Mouse (Mus musculus) adipocyte (in vitro differentiated cells): ENCODE data around the gene Hist1h2bh.
"Not testable (repeated sequence)": the region's sequence is repeated elsewhere in the genome, so short reads cannot be mapped to it uniquely, and the experiment has no call there.

Source experiments
- DNase-seq: peaks from one replicate; pipeline ENCODE4 v3.0.0-alpha.2; 2016; ENCODE audit warnings: low spot score

Hist1h2bh gene

DNA sequence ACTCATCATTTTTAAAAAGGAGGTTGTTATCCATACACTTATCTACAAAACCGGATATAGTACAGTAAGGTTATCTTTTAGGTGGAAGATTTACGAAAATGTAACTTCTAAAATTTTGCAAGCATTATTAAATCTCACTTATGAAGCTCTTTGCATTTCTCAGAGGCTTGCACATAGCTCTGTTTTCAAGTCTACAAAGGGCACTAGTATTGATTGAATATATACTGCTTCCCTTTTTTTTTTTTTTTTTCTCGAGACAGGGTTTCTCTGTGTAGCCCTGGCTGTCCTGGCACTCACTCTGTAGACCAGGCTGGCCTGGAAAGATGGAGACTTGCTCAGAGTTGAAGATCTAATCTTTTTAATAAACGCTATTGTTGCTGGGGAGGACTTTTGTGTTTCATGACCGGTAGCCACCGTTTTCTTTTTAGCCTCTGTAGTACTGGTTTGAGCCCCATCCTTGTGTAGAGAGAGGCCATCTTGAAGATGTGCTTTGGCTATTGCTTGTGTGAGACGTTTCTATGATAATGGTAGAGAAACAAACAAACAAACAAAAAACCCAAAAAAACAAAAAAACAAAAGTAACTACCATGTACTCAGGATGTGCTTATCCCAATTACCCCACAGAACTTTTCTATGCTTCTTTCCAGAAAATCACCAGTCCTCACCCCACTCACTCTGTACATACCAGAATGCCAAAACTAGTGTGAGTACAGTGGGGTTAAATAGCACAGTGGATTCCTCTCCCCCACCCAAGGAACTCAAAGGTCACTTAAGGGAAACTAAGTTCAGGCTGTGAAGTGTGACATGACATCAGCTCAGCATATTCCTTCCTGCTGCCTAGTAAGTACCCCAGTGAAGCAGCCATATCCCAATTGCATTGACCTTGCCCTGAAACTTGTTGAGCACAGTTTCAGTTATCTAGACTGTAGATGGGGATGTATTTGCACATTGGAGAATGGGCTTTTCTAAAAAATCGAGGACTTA, 9.0 kb upstream of the Hist1h2bh start:
- no peak for DNase-seq

DNA sequence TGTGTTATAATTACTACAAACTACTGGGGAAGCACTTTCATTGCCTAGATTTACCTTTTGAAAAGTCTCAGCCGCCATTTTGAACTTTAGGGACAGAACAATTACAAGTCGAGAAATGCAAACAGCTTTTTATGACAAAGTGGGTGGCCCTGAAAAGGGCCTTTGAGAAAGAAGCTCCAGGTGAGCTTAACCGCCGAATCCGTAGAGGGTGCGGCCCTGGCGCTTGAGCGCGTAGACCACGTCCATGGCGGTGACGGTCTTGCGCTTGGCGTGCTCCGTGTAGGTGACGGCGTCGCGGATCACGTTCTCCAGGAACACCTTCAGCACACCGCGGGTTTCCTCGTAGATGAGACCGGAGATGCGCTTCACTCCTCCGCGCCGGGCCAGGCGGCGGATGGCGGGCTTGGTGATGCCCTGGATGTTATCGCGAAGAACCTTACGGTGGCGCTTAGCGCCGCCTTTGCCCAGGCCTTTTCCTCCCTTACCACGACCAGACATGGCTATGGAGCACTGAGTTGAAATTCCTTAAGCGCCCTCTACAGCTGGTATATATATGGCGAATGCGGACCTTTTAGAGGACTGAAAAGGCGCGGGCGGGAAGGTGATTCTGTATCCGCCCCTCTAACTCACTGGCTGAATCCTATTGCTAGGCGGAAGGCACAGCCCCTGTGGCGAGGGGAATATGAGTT, 8.1 kb upstream of the Hist1h2bh start, which contains the start of gene Hist1h4f:
Gene Hist1h4f, minus strand, starts transcription at position 503 of the 689 bp plus-strand sequence.
- peak; percentile 96 for DNase-seq

DNA sequence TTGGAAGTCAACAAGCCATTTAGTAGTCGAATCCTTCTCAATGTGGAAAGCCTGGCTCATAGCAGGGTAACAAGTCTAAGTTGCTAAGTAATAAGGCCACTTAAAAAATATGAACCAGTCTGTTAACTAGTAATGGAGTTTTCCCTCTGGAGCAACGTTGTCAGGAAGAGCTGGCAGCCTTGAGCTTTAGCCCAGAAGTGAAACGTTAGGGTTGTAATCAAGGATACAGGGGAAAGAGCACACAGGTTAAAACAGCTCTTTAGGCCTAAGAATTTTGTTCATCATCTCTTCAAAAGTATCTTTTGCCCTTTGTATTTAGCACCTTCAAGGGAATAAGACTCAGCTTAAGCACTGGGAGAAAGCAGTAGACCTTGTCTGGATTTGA, 7.6 kb upstream of the Hist1h2bh start:
- DNase-seq, result peak; percentile 49

DNA sequence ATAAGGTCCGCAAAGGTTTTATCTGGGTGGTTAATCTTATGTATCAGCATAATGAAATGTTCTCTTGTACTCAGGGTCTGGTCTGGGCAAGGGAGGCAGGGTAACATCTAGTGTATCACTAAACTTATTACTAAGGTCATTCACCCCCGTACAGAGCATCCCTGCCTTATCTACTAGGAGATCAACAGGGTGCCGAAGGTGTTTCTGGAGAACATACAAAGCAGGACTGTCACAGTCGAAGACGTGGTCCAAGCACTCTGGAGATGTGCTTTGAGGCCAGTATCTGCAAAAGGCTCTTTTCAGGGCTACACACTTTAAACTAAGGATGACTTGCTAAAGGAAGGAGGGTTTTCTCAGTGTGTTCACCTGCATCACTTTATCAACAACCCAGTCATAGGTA, 3.5 kb upstream of the Hist1h2bh start:
- no peak for DNase-seq

DNA sequence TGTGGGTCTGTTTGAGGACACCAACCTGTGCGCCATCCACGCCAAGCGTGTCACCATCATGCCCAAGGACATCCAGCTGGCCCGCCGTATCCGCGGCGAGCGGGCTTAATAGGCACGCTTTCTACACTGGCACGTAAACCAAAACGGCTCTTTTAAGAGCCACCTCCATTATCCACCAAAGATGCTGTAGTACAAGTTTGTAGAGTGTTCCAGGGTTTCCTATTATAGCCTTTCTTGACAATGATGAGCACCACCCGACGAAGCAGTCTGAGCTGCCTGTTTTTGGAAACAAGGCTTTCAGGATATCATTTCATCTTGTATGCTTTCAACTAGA, 1.6 kb upstream of the Hist1h2bh start:
- DNase-seq, result not testable (repeated sequence)

DNA sequence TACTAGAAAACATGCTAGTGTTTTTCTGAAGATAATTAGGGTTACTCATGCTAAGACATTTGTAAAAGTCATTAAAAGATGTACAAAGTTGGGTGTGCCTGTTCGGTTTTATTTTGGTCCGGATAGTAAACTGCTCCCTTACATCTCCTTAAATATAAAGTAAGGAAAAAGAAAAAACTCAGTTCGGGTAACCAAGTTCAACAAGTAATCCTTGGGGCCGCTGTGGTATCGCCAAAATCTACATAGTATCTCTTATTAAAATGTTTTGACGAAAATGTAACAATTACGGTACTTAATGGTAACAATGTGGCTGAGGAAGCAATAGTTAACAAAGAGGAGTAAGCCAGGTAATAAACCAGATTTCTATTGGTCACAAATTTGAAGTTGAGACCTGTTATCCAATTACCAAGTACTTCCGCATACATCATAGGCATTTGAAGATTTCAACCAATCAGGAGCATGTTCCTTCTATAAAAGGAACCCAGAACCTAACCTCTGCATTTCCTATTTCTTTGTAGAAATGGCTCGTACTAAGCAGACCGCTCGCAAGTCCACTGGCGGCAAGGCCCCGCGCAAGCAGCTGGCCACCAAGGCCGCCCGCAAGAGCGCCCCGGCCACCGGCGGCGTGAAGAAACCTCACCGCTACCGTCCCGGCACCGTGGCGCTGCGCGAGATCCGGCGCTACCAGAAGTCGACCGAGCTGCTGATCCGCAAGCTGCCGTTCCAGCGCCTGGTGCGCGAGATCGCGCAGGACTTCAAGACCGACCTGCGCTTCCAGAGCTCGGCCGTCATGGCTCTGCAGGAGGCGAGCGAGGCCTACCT, 984 bp upstream of the Hist1h2bh start, which contains the start of gene Hist1h3f:
Gene Hist1h3f, plus strand, starts transcription at position 88 of the 822 bp plus-strand sequence.
- peak; percentile 92 for DNase-seq

DNA sequence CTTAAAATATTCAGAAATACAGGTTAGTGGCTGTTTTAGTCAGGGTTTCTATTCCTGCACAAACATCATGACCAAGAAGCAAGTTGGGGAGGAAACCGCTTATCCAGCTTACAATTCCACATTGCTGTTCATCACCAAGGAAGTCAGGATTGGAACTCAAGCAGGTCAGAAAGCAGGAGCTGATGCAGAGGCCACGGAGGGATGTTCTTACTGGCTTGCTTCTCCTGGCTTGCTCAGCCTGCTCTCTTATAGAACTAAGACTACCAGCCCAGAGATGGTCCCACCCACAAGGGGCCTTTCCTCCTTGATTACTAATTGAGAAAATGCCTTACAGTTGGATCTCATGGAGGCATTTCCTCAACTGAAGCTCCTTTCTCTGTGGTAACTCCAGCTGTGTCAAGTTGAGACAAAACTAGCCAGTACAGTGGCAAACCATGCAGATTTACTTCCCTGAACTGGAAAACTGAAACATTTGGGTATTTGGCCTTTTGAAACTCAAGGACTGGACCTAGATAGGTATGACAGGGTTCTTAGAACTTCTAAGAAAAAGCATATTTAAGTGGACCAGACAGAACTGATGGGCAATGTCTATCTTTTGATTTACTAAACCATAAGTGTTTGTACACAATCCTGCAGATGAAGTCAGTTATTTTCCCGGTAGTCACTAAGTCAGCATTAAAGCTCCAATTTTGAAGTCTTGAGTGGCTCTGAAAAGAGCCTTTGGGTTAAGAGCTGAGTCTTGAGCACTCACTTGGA, 789 bp downstream of the Hist1h2bh start:
- DNase-seq, result not testable (repeated sequence)

DNA sequence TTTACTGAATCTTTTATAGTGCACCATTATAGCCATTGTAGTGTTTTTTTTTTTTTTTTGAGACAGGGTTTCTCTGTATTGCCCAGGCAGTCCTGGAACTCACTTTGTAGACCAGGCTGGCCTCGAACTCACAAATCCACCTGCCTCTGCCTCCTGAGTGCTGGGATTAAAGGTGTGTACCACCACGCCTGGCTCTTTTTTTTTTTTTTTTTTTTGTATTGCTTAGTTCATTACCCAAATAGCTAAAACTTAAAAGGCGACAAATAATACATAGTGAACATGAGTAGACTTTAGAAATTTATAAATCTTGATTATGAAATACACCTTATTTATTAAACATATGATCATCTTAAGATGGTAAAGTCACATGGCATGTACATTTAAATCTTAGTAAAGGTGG, 1.7 kb downstream of the Hist1h2bh start:
- no peak for DNase-seq

DNA sequence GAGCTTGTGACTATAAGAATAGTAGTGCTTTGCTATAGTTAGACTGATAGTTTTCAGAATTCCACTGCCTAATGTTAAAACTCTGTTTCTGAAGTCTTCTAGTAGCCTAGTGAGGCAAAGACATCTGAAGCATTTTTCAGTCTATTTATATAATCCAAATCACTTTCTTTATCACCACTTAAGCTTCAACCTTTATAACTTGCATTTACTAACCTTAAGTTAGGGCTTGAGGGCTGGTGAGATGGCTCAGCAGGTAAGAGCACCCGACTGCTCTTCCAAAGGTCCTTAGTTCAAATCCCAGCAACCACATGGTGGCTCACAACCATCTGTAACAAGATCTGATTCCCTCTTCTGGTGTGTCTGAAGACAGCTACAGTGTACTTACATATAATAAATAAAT, 3.4 kb downstream of the Hist1h2bh start:
- not testable (repeated sequence) for DNase-seq

DNA sequence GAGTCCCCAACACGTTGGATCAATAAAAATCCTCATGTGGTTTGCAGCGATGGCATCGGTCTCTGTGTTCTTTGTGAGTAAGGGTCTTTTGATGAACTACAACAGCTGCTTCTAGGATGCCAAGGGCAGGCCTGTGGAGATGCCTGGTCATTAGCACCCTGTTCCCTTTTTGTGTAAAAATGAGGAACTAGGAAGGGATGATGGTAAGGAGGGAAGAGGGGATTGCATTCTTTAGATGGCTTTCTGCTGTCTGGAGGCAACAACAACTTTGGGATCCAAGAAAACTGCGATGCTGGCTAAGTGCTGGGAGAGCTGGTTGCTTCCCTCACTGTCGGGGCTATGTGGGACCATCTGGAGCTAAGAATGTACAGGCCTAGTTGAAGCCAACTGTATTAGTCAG, 4.9 kb downstream of the Hist1h2bh start:
- no peak for DNase-seq

DNA sequence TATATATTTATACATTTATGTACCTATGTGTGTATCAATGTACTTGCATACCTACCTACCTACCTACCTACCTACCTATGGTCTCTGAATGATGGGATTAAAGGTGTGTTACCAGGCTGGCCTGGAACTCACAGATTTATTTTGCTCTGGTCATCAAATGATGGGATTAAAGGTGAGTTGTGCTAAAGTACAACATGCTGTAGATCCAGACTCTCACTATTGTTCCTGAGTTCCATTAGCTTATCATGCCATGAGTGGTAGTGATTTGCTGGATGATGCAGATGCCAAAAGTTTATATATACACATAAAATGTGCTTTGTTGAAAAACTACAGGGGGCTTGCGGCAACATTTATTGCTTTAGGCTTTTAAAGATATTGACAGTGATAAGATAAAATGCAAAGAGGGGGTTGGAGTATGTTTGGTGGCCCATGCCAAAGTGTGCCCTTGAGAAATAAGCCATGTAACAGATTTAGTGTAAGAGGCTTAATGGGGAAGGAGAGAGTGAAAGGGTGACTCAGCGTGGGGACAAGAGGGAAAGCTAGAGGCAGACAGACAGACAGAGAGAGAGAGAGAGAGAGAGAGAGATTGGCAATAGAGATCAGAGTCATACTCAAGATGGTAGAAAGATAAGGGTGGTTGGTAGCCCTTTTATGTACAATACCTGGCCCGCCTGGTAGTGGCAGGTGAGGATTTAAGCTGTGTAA, 6.0 kb downstream of the Hist1h2bh start:
- DNase-seq, result no peak

DNA sequence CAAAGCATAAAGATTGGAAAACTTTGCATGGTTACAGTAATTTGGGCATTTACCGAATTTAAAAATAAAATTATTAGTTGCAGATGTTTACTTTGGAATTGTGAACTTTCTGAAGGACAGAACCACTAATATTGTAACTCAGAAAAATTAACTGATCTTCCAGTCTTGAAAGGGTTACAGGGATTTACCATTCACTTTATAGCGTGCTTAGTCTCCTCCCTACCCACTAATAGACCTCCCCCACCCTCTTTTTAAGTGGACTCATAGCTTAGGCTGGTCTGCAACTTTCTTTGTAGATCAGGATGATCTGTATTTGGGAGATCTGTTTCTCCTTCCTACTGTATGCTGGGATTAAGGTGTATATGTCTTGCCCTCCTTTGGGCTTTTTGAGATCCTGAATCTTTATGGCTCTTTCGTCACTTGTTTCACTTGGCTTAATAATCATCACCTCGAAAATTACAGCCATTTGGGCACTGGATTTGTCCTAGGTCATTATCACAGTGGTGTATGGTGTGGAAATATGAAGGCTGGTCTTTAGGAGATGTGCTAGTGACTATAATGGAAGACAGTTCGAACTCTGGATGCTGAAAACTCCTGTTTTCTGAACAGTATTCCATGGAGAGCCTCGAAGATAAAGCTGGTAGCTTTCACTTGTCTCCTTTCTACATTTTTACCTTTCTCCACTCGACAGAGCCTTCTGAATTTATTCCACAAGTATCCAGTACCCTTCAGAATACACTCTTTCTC, 6.9 kb downstream of the Hist1h2bh start:
- DNase-seq, result no peak

DNA sequence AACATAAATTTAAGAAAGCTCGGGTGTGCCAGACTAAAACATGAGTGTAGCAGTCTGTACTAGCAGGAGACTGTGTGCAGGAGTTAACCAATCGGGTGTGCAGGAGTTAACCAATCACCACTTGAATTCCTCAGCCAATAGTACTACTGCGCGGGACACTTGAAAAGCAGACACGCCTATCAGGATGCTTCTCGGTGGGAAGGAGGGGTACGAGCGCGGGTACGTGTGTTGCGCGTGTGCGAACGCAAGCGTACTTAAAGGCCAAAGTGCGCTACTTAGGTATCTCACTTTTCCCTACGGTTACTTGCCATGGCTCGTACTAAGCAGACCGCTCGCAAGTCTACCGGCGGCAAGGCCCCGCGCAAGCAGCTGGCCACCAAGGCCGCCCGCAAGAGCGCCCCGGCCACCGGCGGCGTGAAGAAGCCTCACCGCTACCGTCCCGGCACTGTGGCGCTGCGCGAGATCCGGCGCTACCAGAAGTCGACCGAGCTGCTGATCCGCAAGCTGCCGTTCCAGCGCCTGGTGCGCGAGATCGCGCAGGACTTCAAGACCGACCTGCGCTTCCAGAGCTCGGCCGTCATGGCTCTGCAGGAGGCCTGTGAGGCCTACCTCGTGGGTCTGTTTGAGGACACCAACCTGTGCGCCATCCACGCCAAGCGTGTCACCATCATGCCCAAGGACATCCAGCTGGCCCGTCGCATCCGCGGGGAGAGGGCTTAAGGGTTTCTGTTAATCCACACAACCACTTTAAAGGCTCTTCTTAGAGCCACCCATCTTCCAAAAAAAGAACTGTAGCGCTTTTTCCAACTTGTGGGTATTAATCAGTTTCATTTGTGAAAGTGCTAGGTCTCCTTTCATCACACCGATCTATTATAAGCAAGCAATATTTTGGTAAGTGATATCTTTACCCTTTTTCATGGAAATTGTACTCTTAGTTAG, 7.8 kb downstream of the Hist1h2bh start, which contains the start of gene Hist1h3g:
Gene Hist1h3g, plus strand, starts transcription at position 286 of the 939 bp plus-strand sequence.
- peak; percentile 92 for DNase-seq

DNA sequence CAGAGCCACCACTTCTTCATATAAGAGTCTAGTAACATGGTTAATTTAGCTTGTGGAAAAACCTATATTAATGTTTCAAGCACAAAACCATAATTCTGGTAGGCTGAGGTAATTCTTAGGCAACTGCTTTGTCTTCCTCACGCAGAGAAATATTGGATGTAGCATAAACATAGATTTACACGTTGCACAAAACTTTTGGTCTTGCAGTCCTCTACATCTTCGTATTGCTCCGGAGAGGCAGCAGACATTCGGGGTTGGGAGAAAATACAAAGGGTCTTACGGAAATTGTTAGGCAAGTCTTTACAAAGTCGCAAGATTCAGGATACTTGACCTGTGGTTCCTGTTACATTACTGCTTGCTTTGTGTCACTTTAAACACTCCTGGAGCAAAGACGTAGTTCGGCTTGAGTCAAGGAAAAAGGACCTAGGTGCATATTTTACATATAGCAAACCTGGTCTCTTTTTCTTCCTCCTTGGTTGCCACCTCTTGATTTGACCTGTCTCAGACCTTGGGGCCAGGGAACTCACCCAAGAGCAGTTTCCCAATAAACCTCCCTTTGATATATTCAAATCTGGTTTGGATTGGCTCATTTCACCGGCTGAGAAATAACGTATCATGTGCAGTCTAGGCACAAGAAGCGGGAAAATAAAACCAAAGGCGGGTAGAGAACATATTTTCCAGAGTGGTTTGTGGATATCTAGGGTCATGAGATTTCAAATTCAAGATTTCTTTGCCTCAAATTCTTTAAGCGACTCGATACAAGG, 8.6 kb downstream of the Hist1h2bh start:
- DNase-seq, result no peak

DNA sequence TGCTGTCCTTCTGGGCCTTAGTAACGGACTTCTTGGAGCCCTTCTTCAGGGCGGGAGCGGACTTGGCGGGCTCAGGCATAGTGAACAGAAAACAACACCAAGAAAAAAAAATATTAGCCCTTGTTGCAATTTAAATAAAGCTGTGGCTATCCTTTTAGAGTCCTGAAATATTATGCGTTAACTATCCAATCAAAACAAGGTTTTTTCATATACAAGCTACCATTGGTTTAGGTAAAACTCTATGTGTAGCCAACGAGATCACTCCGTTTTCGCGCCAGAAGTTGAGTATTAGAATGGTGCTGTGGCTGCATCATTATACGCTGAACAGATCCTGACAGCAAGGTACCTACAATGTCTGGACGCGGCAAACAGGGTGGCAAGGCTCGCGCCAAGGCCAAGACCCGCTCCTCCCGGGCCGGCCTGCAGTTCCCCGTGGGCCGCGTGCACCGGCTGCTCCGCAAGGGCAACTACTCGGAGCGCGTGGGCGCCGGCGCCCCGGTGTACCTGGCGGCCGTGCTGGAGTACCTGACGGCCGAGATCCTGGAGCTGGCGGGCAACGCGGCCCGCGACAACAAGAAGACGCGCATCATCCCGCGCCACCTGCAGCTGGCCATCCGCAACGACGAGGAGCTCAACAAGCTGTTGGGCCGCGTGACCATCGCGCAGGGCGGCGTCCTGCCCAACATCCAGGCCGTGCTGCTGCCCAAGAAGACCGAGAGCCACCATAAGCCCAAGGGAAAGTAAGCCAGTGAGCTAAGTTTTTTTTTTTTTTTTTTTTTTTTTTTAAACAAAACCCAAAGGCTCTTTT, 9.4 kb downstream of the Hist1h2bh start, which contains the start of gene Hist1h2af:
Gene Hist1h2af, plus strand, starts transcription at position 347 of the 808 bp plus-strand sequence.
- DNase-seq, result peak; percentile 83

DNA sequence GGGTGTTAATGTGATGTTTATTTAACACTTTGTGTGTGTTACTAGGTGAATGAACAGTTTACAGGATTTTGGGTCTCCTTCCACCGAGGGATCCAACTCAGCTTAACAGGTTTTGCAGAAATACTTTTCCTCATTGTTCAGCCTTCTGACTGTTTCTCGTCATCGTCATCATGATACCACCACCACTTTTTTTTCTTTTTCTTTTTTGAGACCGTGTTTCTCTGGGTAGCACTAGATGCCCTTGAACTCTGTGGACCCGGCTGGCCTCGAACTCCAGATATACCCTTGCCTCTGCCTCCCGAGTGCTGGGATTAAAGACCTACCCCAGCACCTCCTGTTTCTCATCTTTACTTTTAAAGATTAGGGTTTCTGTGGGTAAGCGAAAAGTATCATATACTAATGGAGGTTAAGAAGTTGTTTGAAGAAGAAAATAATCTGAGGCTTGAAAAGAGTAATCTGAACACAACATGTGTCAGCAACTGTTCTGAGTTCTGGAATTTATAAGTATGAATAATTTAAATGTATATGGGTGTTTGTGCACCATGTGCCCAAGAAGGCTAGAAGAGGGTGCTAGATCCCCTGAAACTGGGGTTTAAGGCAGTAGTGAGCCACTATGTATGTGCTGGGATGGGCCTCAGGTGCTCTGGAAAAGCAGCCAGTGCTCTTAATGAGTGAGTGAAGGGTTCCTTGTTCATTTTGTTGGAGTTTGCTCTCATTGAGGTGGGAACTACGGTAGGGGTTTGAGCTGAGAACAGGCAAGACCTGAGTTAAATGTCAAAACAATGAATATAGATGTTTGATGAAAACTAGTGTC, 10.7 kb downstream of the Hist1h2bh start:
- DNase-seq, result no peak
